Mouse (Mus musculus) layer of hippocampus, adult 18-20 months (tissue): ENCODE results near the gene Myocd. TPM values are rescaled to one million over a fixed set of nuclear protein-coding genes. Genes with fewer than 3 reads are reported as not detected.

ENCODE experiments used
- DNase-seq, 2 experiments: peaks; one replicate each; pipeline ENCODE4 v3.0.0; 2022; ENCODE audit warnings: low spot score in 2 of 2
- total RNA-seq, 2 experiments: library from RNA; stranded (reverse); gene quantifications; 2 replicates each; pipeline ENCODE4 v1.2.3; 2021

Gene Myocd
- total RNA-seq, 2 experiments from 2014 or later, result 0.20 to 0.28 TPM

- no peak for DNase-seq
Observed at GRCm38 (mm10) chr11:65148441-65148840, 121.3 kb downstream of the Myocd start.

GRCm38 (mm10) chr11:65142838-65143417, 126.9 kb downstream of the Myocd start:
- DNase-seq, result no peak

DNA sequence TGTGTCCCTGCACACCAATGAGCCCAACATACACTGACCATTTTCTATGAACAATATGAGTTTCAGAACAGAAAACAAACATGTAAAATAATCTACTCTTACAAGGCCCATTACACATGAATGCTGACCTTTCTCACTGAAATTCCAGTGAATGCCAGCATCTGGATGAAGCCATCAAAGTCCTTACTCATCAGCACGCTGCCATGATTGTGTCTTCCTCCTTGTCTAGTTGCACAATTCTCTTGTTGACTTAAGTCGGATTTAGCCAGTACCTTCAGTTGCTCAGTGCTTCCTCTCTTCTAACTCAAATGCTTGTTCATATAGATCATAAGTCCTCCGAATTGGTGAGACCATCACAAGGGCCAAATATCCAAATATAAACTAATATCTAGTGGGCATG, 130.8 kb downstream of the Myocd start:
- DNase-seq, result no peak

DNA sequence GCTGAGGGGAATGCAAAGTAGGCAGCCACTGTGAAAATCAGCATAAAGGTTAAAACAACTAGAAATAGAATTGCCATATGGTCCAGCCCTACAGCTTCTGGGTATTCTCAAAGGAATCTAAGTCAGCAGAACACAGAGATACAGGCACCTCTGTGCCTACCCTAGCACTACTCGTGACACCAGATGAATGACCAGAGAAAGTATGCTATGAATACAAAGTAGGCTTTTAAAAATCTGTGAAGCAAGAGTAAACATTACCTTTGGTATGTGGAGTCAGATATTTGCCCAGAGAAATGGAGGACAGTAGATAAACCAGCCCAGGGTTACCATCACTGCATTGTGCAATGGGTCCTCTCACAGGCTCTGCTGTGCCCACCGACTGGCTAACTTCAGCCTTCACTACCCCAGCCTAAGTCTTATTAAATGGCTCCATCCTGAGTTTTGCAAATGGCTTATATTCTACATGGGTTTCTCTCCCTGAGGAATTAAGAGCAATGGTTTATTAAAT, 132.6 kb downstream of the Myocd start:
- DNase-seq, result no peak

DNA sequence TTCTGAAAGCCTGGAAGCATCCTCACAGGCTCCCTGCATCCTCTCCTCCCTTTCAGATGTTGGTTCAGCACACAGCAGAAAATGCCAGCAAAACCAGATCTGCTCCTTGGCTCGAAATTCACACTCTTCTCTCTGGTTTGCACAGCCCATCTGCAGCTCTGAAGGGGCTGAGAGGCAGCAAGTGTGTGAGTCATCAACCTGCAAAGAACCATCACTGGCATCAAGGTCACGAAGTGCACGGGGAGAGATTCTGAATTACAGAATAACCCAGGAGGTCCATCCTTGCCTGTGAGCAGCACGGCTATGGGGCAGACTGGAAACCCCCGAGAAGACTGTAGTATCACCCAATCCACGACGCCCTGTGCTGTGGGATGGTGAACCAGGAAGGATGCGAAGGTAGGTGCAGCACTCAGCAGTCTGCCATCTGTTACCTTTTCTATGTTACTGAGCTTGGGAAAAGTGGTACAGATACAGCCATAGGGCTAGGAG, 134.5 kb downstream of the Myocd start:
- DNase-seq, result peak; percentile 46 to 48

GRCm38 (mm10) chr11:65133661-65134060, 136.1 kb downstream of the Myocd start:
- DNase-seq, result no peak

DNA sequence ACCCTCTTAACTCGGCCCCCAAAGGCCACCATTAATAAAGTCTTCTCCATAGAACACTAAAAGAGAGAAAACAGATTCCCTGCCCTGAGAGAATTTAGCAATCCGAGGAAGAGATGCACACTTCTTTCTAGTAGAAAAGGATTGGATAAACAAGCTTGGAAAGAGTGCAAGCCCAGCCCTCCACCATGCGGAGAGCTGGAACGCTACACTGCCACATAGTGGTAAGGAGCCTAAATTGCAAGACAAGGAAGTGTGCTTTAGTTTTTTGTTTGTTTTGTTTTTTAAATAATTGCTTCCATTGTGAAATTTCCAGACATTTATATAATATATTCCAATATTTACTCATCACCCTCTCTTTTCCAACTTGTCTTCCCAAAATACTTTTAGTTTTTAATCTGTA, 140.7 kb downstream of the Myocd start:
- no peak for DNase-seq

DNA sequence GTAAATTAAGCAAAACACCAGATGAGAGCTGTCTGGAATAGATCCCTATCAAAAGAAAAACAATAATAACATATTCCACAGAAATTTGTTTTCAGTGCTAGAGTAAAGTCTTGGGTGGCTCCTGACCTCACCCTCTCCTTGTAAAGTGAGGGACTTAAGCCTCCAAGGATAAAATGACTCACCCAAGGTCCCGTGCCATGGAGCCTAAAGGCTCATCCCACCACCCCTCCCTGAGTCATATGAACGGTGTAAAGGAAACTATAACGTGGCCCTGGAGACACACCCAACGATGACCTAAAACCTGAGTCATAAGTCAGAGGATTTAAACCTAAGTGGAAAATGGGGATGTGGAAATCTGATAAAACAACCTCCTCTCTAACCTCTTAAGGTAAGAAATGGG, 141.1 kb downstream of the Myocd start:
- no peak for DNase-seq

DNA sequence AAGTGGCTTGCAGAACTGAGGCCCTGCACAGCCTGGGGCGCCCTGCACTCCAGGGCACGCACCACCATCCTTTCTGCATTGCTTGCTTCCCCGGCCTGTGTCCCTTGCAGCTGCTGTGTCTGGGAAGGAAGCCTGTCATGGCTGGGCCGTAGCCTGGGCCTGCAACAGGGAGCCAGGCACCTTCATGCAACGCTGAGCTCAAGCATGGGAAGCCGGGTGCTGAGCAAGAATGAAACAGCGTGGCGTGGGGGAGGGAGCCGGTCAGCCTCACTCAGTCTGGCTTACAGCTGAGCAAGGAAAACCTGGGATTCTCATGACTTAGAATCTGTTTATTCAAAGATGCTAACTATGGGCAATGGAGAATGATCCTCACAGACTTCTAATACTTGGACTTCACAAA, 143.2 kb downstream of the Myocd start:
- DNase-seq, result peak; percentile 40 to 61

Other genes starting within 250 kb of the Myocd start
- gene 1700086D15Rik, start 110.1 kb downstream of the Myocd start, total RNA-seq, result 1 to 10 TPM; 1.2 to 2.0 TPM
- 100 to 1,000 TPM; 117 to 126 TPM for gene Arhgap44, start 107.0 kb downstream of the Myocd start, total RNA-seq